Mouse (Mus musculus) CD4-positive naive resting alpha-beta T cell, adult 76 days (primary cell): ENCODE data around the gene Mup19. TPM values are rescaled to one million over a fixed set of nuclear protein-coding genes. Genes with fewer than 3 reads are reported as not detected.

Experiments used
- total RNA-seq: library from RNA; stranded (reverse); gene quantifications from one replicate; pipeline ENCODE4 v1.2.4, GENCODE M21; 2023

Gene Mup19
- total RNA-seq, result not detected

GRCm38 (mm10) chr4:61782169-61782568, at the start of gene Mup19:
Gene Mup19, minus strand, starts transcription at chr4:61782269.

Other genes starting within 250 kb of the Mup19 start
- gene Mup17, start 186.4 kb downstream of the Mup19 start, total RNA-seq, result not detected
- not detected for gene Mup18, start 108.1 kb downstream of the Mup19 start, total RNA-seq
- not detected for gene Mup5, start 53.0 kb upstream of the Mup19 start, total RNA-seq